Mouse (Mus musculus): ENCODE measurements around the gene Catsper4. TPM values are rescaled to one million over a fixed set of nuclear protein-coding genes. Genes with fewer than 3 reads are reported as not detected.

Catsper4 gene
- total and polyA plus RNA-seq, 2 experiments from 2014 or later: not detected

DNA sequence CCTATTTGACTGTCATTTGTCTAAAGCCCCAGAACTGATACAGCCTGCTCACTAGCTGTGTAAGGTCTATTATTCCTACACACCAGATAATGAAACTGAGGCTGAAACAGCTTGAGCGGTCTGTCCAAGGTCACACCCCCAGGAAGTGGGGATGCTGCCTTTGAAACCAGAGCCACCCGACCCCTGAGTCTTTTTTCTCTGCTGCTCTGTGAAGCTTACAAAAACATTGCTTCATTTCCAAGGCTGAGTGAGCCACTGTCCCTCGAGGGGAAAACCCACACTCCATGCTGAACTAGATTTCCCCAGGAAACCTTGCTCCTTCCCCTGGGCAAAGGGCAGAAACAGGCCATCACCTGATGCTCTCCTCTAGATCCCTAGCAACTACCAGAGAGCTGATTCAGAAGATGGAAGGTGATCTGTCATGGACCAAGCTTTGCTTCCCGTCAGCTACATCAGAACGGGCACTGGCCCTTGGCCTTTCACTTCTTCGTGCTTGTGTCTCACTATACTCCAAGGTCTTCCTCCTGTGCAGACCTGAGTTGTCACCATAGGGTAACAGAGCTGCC is 20.6 kb downstream of the Catsper4 start:
- no peak for DNase-seq (ENCODE audit: low spot score)
- 54% methylated on average over 6 of the region's 6 CpGs for WGBS
- Histone ChIP-seq H3K9me3 (replicated peaks; ENCODE audit: control insufficient read depth, low read length) (no peaks in the 10 kb centered on the region), H3K4me3 (ENCODE audit: low read depth, low read length) (no peak overlapping the region), H3K4me2 (ENCODE audit: low read depth, low read length) (no peak overlapping the region), H3K36me3 (replicated peaks; ENCODE audit: control insufficient read depth, insufficient read depth, low read length) (no peaks in the 10 kb centered on the region), H3K4me1 (ENCODE audit: control insufficient read depth, insufficient read depth) (no peaks in the 10 kb centered on the region), H3K27ac (ENCODE audit: low read depth) (no peak overlapping the region), H3K27me3 (ENCODE audit: control insufficient read depth, insufficient read depth, low read length) (no peaks in the 10 kb centered on the region), H3K9ac (replicated peaks; ENCODE audit: low read depth, low read length) (no peak overlapping the region)
- ATAC-seq (ENCODE audit: insufficient read depth, low read depth): no peak
- no peak for TF ChIP-seq CTCF (IDR thresholded peaks at IDR 0.05; ENCODE audit: low read depth)
- TF ChIP-seq EP300 (IDR thresholded peaks at IDR 0.05; ENCODE audit: low read depth): no peak

DNA sequence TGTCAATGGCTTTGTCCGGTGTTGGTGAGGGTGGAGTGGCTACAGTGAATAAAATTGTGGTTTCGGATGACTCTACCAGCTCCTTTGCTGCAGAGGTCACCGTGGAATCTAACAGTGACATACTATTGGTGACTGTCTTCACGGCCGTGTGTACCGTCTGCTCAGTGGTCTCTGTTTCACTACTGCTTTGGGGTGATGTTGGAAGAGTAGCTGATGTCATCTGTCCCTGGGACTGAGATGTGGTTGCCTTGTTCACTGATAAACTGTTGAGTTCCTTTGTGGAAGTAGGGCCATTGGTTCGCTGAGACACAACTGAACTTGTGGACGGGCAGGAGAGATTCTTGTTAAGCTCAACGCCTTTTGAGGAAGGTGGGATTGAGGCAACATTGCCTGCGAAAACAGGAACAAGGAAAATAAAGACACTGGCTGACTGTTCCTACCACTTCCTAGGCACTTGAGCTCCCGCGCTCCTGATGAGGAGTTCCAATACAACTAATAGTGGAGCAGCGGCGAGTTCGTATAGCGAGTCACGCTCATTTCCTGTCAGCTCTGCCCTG is 23.8 kb downstream of the Catsper4 start:
- Histone ChIP-seq H3K4me2 (ENCODE audit: low read depth, low read length) (no peak overlapping the region), H3K9ac (replicated peaks; ENCODE audit: low read depth, low read length) (no peak overlapping the region), H3K27me3 (ENCODE audit: control insufficient read depth, insufficient read depth, low read length) (no peaks in the 10 kb centered on the region), H3K27ac (ENCODE audit: low read depth) (no peak overlapping the region), H3K36me3 (replicated peaks; ENCODE audit: control insufficient read depth, insufficient read depth, low read length) (no peaks in the 10 kb centered on the region), H3K4me3 (ENCODE audit: low read depth, low read length) (no peak overlapping the region), H3K4me1 (ENCODE audit: control insufficient read depth, insufficient read depth) (no peaks in the 10 kb centered on the region), H3K9me3 (replicated peaks; ENCODE audit: control insufficient read depth, low read length) (no peaks in the 10 kb centered on the region)
- DNase-seq (ENCODE audit: low spot score): no peak
- TF ChIP-seq EP300 (IDR thresholded peaks at IDR 0.05; ENCODE audit: low read depth) (no peak), CTCF (IDR thresholded peaks at IDR 0.05; ENCODE audit: low read depth) (no peak)
- no peak for ATAC-seq (ENCODE audit: insufficient read depth, low read depth)
- WGBS: 77% methylated on average over 17 of the region's 17 CpGs

DNA sequence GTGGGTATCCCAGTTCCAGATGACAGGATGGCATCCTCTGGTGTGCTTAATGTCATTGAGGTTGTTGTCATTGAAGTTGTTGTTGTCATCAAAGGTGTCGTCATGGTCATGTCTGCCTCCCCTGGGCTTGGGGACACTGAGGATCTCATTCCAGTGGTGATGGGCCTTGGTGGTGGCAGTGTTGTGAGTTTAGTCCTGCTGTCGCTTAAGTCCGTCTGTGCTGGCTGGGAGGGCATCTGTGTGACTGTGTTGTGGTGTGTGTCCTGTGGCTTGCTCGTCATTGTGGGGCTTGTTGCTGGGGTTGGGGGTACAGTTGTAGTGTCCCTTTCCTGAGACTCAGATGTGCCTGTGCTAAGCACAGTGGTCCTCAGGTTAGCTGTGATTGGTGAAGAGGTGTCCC is 24.3 kb downstream of the Catsper4 start, which contains the start of gene Gm7534:
Gene Gm7534 (minus strand): TSS at position 101 of the 400 bp plus-strand sequence.
- Histone ChIP-seq H3K27ac (ENCODE audit: low read depth) (no peak within 1 kb of the TSS), H3K9me3 (replicated peaks; ENCODE audit: control insufficient read depth, low read length) (no peaks in the 10 kb centered on the region), H3K36me3 (replicated peaks; ENCODE audit: control insufficient read depth, insufficient read depth, low read length) (no peaks in the 10 kb centered on the region), H3K4me1 (ENCODE audit: control insufficient read depth, insufficient read depth) (no peaks in the 10 kb centered on the region), H3K27me3 (ENCODE audit: control insufficient read depth, insufficient read depth, low read length) (no peaks in the 10 kb centered on the region), H3K4me2 (ENCODE audit: low read depth, low read length) (no peak within 1 kb of the TSS), H3K9ac (replicated peaks; ENCODE audit: low read depth, low read length) (no peak within 1 kb of the TSS), H3K4me3 (ENCODE audit: low read depth, low read length) (no peak within 1 kb of the TSS)
- ATAC-seq (ENCODE audit: insufficient read depth, low read depth) (no peak), DNase-seq (ENCODE audit: low spot score) (no peak)
- WGBS: 79% methylated on average over 4 of the region's 4 CpGs
- TF ChIP-seq CTCF (IDR thresholded peaks at IDR 0.05; ENCODE audit: low read depth) (no peak), EP300 (IDR thresholded peaks at IDR 0.05; ENCODE audit: low read depth) (no peak)

DNA sequence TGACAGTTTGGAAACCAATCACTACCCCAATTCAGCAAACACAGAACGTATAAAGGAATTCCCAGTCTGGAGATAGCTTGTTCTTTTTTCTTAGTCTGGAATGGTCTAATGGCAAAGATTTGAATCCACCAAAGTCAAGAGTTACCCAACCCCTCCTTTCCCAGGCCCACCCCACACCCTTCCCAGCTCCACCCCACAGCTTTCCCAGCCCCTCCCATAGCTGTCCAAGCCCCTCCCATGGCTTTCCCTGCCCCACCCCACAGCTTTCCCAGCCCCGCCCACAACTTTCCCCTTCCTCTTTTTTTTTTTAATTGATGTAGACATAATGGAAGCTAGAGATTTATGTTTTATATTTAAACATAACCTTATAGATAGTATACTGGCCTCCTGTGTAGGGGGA is 27.8 kb downstream of the Catsper4 start:
- Histone ChIP-seq H3K4me1 (ENCODE audit: control insufficient read depth, insufficient read depth) (no peaks in the 10 kb centered on the region), H3K9ac (replicated peaks; ENCODE audit: low read depth, low read length) (no peak overlapping the region), H3K4me3 (ENCODE audit: low read depth, low read length) (no peak overlapping the region), H3K9me3 (replicated peaks; ENCODE audit: control insufficient read depth, low read length) (no peaks in the 10 kb centered on the region), H3K27me3 (ENCODE audit: control insufficient read depth, insufficient read depth, low read length) (no peaks in the 10 kb centered on the region), H3K27ac (ENCODE audit: low read depth) (no peak overlapping the region), H3K4me2 (ENCODE audit: low read depth, low read length) (no peak overlapping the region), H3K36me3 (replicated peaks; ENCODE audit: control insufficient read depth, insufficient read depth, low read length) (no peaks in the 10 kb centered on the region)
- DNase-seq (ENCODE audit: low spot score) (no peak), ATAC-seq (ENCODE audit: insufficient read depth, low read depth) (no peak)
- WGBS: 85% methylated on average over 2 of the region's 2 CpGs
- TF ChIP-seq EP300 (IDR thresholded peaks at IDR 0.05; ENCODE audit: low read depth) (no peak), CTCF (IDR thresholded peaks at IDR 0.05; ENCODE audit: low read depth) (no peak)

DNA sequence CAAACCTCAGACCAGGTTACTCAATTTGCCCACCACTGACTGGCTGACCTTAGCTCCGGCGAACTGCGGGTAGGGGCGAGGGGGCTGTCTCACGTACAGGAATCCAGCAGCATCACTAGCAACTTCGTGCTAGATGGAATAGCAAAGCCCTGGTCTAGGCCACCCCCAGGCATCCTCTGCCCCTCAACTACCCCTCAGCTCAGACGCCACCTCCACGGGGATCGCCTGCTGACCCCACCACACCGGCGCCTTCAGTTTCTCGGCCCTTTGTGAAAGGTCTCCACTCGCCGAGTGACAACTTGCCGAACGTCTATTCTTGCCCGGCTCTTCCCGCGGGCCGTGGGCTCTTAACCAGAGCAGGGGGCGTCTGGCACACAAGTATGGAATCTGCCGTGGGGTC is 40.9 kb downstream of the Catsper4 start:
- DNase-seq (ENCODE audit: low spot score) (no peak), ATAC-seq (ENCODE audit: insufficient read depth, low read depth) (no peak)
- WGBS: 1% methylated on average over 22 of the region's 22 CpGs

GRCm38 (mm10) chr4:134185569-134185968 is 41.6 kb downstream of the Catsper4 start:
- Histone ChIP-seq H3K27ac (ENCODE audit: low read depth) (no peak overlapping the region), H3K9me3 (replicated peaks; ENCODE audit: control insufficient read depth, low read length) (no peaks in the 10 kb centered on the region), H3K4me2 (ENCODE audit: low read depth, low read length) (peak overlapping the region; percentile 98), H3K9ac (replicated peaks; ENCODE audit: low read depth, low read length) (peak overlapping the region; percentile 88; the same call in 1 of the 2 replicates), H3K27me3 (ENCODE audit: control insufficient read depth, insufficient read depth, low read length) (no peaks in the 10 kb centered on the region), H3K4me3 (ENCODE audit: low read depth, low read length) (peak overlapping the region; percentile 89), H3K4me1 (ENCODE audit: control insufficient read depth, insufficient read depth) (peaks cover 20% of the 10 kb centered on the region), H3K36me3 (replicated peaks; ENCODE audit: control insufficient read depth, insufficient read depth, low read length) (no peaks in the 10 kb centered on the region)
- 82% methylated on average over 3 of the region's 3 CpGs for WGBS
- ATAC-seq (ENCODE audit: insufficient read depth, low read depth) (no peak), DNase-seq (ENCODE audit: low spot score) (no peak)
- TF ChIP-seq EP300 (IDR thresholded peaks at IDR 0.05; ENCODE audit: low read depth) (no peak), CTCF (IDR thresholded peaks at IDR 0.05; ENCODE audit: low read depth) (no peak)

More for the DNA sequence above, 40.9 kb downstream of the Catsper4 start:
- Histone ChIP-seq H3K9ac (replicated peaks; ENCODE audit: low read depth, low read length) (peak overlapping the region; percentile 88), H3K4me2 (ENCODE audit: low read depth, low read length) (peak overlapping the region; percentile 98), H3K9me3 (replicated peaks; ENCODE audit: control insufficient read depth, low read length) (no peaks in the 10 kb centered on the region), H3K36me3 (replicated peaks; ENCODE audit: control insufficient read depth, insufficient read depth, low read length) (no peaks in the 10 kb centered on the region), H3K4me1 (ENCODE audit: control insufficient read depth, insufficient read depth) (peaks cover 17% of the 10 kb centered on the region), H3K4me3 (ENCODE audit: low read depth, low read length) (peak overlapping the region; percentile 89), H3K27ac (ENCODE audit: low read depth) (peak overlapping the region; percentile 90), H3K27me3 (ENCODE audit: control insufficient read depth, insufficient read depth, low read length) (no peaks in the 10 kb centered on the region)
- TF ChIP-seq CTCF (IDR thresholded peaks at IDR 0.05; ENCODE audit: low read depth) (no peak), EP300 (IDR thresholded peaks at IDR 0.05; ENCODE audit: low read depth) (no peak)
